Mouse (Mus musculus) liver, embryonic 13.5 days (tissue): ENCODE results near the gene Mdga2. TPM values are rescaled to one million over a fixed set of nuclear protein-coding genes. Genes with fewer than 3 reads are reported as not detected.
A peak's percentile ranks its signal among the peaks of the same experiment; 100 is the strongest.

Experiments
- ATAC-seq: fragments of 200-750 bp; cut with Nextera tagmentation; 2 replicates; pipeline ENCODE4 v1.8.0; 2017; ENCODE audit warnings: low read depth, mild to moderate bottlenecking, moderate number of reproducible peaks, moderate library complexity
- DNase-seq: peaks from one replicate; pipeline ENCODE4 v3.0.0; 2022
- H3K27ac ChIP-seq: fragments of 300-500 bp; sonication (generic); 2 replicates; pipeline ENCODE4 v1.5.1; 2015; ENCODE audit warnings: moderate library complexity, mild to moderate bottlenecking, inconsistent platforms
- H3K27me3 ChIP-seq: fragments of 300-500 bp; sonication (generic); 2 replicates; pipeline ENCODE4 v1.6.1; 2015; ENCODE audit warnings: mild to moderate bottlenecking, inconsistent platforms
- H3K36me3 ChIP-seq: fragments of 300-500 bp; sonication (generic); 2 replicates; pipeline ENCODE4 v1.6.1; 2015; ENCODE audit warnings: mild to moderate bottlenecking, inconsistent platforms
- H3K4me1 ChIP-seq: fragments of 300-500 bp; sonication (generic); replicated peaks from 2 replicates; pipeline ENCODE4 v1.6.1; 2015; ENCODE audit warnings: inconsistent platforms
- H3K4me2 ChIP-seq: fragments of 300-500 bp; sonication (generic); 2 replicates; pipeline ENCODE4 v1.6.1; 2015; ENCODE audit warnings: inconsistent platforms, mild to moderate bottlenecking, moderate library complexity
- H3K4me3 ChIP-seq: fragments of 300-500 bp; sonication (generic); replicated peaks from 2 replicates; pipeline ENCODE4 v1.5.1; 2015; ENCODE audit warnings: mild to moderate bottlenecking, inconsistent platforms
- H3K9ac ChIP-seq: fragments of 300-500 bp; sonication (generic); 2 replicates; pipeline ENCODE4 v1.6.1; 2015; ENCODE audit warnings: mild to moderate bottlenecking, inconsistent platforms
- H3K9me3 ChIP-seq: fragments of 300-500 bp; sonication (generic); replicated peaks from 2 replicates; pipeline ENCODE4 v1.6.1; 2016; ENCODE audit warnings: inconsistent platforms
- WGBS: fragments of 180-500 bp; shearing (Covaris S2); methylation state at CpG from one replicate; pipeline ENCODE4 v1.1.7; 2015; ENCODE audit not compliant: insufficient replicate concordance; 5-methylcytosine and 5-hydroxymethylcytosine counted together
- polyA plus RNA-seq: library from polyadenylated mRNA; unstranded; fragments of >200 nt; fragmentation: Nextera tagmentation; extraction: Ambion mirVana; gene quantifications from 2 replicates; pipeline ENCODE4 v1.2.1, GENCODE M21; 2015

Mdga2 gene
- polyA plus RNA-seq = 0.03 and 0.08 TPM in 2 replicates

DNA sequence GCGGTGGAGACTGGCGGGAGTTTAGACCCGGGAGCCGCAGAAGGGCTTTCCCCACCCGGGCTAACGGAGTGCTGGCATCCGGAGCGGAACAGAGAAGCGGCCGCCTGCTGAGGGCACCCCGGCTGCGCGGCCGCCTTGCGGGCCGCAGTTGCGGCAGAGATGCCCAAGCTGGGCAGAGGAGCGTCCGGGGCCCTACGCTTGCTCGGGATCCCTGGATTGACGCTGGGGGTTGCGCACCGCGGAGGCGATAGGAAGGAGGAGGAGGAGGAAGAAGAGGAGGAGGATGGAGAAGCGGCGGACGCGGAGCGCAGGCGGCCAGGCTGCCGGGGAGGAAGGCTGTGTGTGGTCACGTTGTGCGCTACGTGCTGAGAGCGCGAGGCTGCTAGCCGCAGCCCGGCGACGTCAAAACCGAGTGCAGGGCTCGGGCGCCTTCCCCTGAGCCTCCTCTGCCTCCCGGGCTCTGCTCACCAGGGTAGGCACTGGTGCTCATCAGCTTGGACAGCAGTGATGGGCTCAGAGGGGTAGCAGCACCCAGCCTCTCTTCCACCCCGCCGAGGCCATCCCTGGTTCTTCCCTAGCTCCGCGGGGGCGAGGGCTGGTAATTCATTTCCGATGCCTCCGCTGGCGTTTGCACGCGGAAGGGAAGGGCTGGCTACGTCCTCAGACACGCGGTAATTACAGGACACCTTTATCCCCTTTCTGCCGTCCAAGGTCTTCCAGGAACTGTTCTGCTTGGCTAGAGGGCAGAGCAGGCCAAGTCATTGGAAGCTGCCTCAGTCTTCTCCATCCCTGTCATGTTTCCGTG lies at the start of gene Mdga2:
Gene Mdga2, minus strand, starts transcription at position 329 of the 805 bp plus-strand sequence.
- Histone ChIP-seq H3K9me3 (no peaks in the 10 kb centered on the region), H3K27me3 (peaks cover 47% of the 10 kb centered on the region), H3K4me2 (peak within 1 kb of the TSS; percentile 61), H3K4me3 (peak within 1 kb of the TSS; percentile 42), H3K4me1 (peaks cover 8% of the 10 kb centered on the region), H3K27ac (no peak within 1 kb of the TSS), H3K36me3 (no peaks in the 10 kb centered on the region), H3K9ac (no peak within 1 kb of the TSS)
- no peak for ATAC-seq
- no peak for DNase-seq
- 2% methylated on average over 60 of the region's 61 CpGs for WGBS

DNA sequence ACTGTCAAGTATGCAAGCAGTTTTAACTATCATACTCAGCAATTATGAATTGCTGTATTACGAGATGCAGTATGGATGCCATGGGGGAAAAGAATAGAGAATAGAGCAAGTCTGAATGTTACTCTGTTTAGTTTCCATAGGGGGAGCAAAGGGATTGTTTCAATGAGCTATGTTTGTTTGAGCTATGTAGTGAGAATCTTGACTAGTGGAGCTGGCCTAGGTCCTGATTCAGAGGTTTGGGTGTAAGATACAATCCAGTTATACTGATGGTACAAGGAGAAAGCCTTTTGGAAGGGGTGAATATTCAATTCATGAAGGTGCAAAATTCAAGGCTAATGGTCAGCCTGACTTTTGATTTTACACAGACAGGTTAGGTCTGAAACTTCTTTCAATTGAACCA lies 45.1 kb upstream of the Mdga2 start:
- ATAC-seq (no peak), DNase-seq (no peak)
- Histone ChIP-seq H3K9ac (no peak overlapping the region), H3K4me1 (no peaks in the 10 kb centered on the region), H3K36me3 (no peaks in the 10 kb centered on the region), H3K4me2 (no peak overlapping the region), H3K4me3 (no peak overlapping the region), H3K27me3 (no peaks in the 10 kb centered on the region), H3K27ac (no peak overlapping the region), H3K9me3 (no peaks in the 10 kb centered on the region)
- WGBS = 55% methylated on average over 1 of the region's 1 CpGs

DNA sequence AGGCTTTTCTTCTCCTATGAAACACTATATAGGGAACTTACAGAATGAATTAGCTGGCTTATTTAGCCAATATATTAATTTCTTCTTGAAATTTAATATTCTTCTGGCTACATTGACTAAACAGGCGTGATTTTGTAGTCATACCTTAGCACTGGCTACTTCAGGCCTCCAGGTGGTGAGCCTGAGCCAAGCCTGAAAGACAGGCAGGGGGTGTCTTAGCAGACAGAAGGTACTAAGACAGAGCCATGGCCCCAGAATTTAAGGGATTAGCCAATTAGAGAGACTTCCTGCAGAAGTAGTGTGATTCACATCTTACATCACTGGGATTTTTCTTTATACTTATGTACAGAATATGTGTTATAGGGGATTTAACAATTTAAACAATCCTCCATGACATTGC lies 1.2 kb upstream of the Mdga2 start:
- Histone ChIP-seq H3K27ac (no peak overlapping the region), H3K4me3 (no peak overlapping the region), H3K4me1 (peaks cover 8% of the 10 kb centered on the region), H3K9ac (no peak overlapping the region), H3K4me2 (no peak overlapping the region), H3K36me3 (no peaks in the 10 kb centered on the region), H3K27me3 (peaks cover 47% of the 10 kb centered on the region), H3K9me3 (no peaks in the 10 kb centered on the region)
- ATAC-seq = no peak
- DNase-seq = no peak
- 19% methylated on average over 1 of the region's 1 CpGs for WGBS

DNA sequence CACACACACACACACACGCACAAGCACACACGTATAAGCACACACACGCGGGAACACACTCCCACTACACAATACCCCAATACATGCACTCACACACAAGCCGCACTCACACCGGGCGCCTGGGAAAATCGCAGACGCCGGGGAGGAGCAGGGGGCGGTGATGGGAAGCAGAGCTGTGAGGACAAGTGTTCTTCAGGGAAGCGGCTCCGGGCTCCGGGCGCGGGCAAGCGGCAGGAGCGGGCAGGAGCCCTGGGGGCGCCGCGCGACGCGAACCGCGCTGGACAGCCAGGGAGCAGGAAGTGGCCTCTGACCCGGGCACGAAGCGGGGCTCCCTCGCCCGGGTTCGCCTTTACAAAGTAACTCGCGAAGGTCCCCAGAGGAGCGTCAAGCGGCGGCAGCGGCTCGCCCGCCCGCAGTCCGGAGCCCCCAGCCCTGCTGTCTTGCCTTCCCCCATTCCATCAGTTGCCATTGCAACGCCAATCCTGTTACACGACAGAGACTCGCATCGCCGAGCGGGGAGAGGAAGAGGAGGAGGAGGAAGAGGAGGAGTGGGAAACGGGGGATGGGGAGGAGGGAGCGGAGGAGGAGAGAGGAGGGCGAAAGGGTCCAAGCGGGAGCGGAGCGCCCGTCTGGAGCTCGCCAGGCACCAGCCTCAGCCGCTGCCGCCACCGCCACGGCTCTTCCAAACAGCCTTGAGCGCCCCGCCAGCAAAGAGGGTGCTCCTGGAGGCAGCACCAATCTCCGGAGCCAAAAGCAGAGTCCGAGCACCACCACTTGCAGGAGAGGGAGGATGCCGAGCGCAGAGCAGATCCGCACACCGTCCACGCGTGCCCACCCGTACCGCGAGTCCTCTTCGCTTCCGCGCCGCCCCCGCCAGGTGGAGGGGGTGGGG lies 774 bp downstream of the Mdga2 start:
- peaks cover 8% of the 10 kb centered on the region for H3K4me1 ChIP-seq
- ATAC-seq (peak; percentile 15; the same call in 1 of the 2 replicates), DNase-seq (no peak)
- peak overlapping the region; percentile 42 for H3K4me3 ChIP-seq
- under 1% methylated on average over 76 of the region's 78 CpGs for WGBS
- H3K27ac ChIP-seq = no peak overlapping the region
- peaks cover 47% of the 10 kb centered on the region for H3K27me3 ChIP-seq
- no peak overlapping the region for H3K9ac ChIP-seq
- peak overlapping the region; percentile 61 for H3K4me2 ChIP-seq
- H3K36me3 ChIP-seq = no peaks in the 10 kb centered on the region
- H3K9me3 ChIP-seq = no peaks in the 10 kb centered on the region

DNA sequence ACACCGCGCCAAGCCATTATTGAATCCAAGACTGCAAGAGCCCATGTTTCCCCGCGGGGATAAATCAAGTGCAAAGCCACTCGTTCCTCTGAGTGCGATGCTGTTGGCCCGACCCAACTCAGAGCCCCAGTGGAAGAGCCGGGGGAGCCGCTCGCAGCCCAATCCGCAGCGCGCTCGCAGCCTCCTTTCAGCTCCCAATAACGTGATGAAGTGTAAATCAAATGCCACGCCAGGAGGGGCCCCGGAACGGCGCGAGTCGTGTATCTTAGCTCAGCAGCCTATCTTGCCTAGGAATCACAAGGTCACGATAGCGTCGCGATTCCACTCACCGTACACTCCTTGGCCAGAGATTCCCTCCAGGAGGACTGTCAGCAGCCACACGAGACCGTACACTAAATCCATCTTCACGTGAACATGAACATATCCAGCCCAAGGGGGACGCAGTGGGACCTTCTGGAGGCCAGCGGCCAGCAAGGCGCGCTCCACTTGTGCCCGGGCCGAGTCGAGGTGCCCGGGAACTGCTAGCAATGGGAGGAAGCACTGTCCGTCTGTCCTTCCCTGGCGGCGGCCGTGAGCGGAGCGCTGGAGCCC lies 1.6 kb downstream of the Mdga2 start:
- WGBS = 2% methylated on average over 43 of the region's 43 CpGs
- Histone ChIP-seq H3K9me3 (no peaks in the 10 kb centered on the region), H3K9ac (no peak overlapping the region), H3K27me3 (peaks cover 47% of the 10 kb centered on the region), H3K4me3 (0 out of 2 replicates have a peak overlapping the region, but pooled peaks have one; percentile 16), H3K36me3 (no peaks in the 10 kb centered on the region), H3K4me2 (peak overlapping the region; percentile 61), H3K27ac (no peak overlapping the region), H3K4me1 (peaks cover 8% of the 10 kb centered on the region)
- ATAC-seq (no peak), DNase-seq (no peak)

DNA sequence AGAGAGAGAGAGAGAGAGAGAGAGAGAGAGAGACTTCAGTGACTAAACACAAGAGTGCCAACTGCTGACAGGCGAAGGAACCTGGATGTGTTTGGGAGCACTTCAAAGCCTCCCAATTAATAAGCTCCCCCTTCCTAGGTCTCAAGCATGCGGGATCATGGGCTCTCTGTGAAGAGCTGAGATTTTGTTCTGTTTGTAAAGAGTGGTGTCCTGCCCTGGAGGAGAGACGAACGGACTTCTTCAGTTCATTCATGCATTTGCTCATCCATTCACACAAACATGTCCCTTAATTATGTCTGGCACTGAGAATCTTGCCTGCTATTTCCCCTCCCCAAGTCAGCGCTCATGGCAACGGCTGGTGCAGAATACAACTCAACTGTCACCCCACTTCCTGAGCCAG lies 2.3 kb downstream of the Mdga2 start:
- no peak overlapping the region for H3K4me2 ChIP-seq
- H3K9me3 ChIP-seq = no peaks in the 10 kb centered on the region
- H3K27ac ChIP-seq = no peak overlapping the region
- 4% methylated on average over 6 of the region's 6 CpGs for WGBS
- no peaks in the 10 kb centered on the region for H3K36me3 ChIP-seq
- DNase-seq = no peak
- no peak overlapping the region for H3K9ac ChIP-seq
- no peak overlapping the region for H3K4me3 ChIP-seq
- H3K4me1 ChIP-seq = peaks cover 8% of the 10 kb centered on the region
- ATAC-seq = no peak
- peaks cover 47% of the 10 kb centered on the region for H3K27me3 ChIP-seq

DNA sequence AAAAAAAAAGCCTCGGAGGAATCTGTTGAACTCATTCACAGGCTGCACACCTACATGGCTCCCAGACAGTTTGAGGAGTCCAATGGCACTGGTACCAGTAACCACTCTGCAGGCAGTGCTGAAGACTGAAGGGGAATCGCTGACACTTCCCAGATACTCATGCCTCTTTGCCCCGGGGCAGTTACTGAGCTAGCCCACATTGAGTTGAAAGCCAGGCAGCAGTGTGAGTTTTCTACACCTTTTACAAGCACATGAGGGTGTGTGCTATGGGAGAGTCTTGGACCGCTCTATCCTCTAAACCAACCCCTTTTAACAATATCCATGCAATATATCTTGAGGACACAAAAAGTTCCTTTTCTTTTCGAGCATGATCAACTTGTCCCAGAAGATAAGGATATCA lies 2.8 kb downstream of the Mdga2 start:
- DNase-seq (no peak), ATAC-seq (no peak)
- Histone ChIP-seq H3K27me3 (peaks cover 47% of the 10 kb centered on the region), H3K9me3 (no peaks in the 10 kb centered on the region), H3K4me2 (no peak overlapping the region), H3K4me3 (no peak overlapping the region), H3K4me1 (peaks cover 8% of the 10 kb centered on the region), H3K36me3 (no peaks in the 10 kb centered on the region), H3K9ac (no peak overlapping the region), H3K27ac (no peak overlapping the region)
- WGBS = 22% methylated on average over 5 of the region's 5 CpGs

DNA sequence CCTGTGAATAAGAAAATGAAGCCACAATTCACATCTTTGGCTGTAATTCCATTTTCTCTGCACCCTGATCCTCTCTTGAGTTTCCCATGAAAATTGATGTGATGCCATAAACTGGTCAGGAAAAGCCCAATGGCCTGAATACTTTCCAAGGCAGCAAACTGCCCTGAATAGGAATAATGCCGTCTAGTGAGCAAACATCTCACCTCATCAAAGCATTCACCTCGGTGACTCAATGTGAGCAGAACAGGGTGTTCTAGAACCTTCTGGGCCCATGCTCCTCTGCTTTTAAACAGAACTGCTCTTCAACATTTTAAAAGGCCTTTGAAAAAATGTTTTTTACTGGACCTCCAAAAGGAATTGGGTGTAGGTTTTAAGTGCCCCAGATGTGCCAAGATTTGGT lies 9.5 kb downstream of the Mdga2 start:
- Histone ChIP-seq H3K9me3 (no peaks in the 10 kb centered on the region), H3K36me3 (no peaks in the 10 kb centered on the region), H3K4me3 (no peak overlapping the region), H3K4me1 (no peaks in the 10 kb centered on the region), H3K27ac (no peak overlapping the region), H3K27me3 (no peaks in the 10 kb centered on the region), H3K4me2 (no peak overlapping the region), H3K9ac (no peak overlapping the region)
- DNase-seq (no peak), ATAC-seq (no peak)
- WGBS = 52% methylated on average over 2 of the region's 2 CpGs

DNA sequence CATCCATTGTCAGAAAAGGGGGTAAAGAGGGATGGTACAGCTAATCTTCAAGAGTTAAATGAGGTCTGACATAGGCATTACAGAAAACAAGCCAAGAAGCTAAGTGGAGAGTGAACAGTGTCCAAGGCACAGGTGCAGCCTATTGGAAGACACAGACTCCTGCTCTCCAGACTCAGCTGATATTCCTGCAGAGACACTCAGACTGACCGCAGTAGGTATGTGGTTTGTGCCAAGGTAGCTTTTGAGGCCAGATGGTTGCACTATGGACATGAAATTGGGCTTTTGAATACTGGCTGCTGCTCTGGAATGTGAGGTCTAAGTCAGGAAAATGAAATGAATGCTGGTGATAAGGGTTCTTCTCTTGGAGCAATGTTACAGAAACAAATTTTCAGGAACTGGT lies 44.2 kb downstream of the Mdga2 start:
- Histone ChIP-seq H3K9me3 (no peaks in the 10 kb centered on the region), H3K4me1 (no peaks in the 10 kb centered on the region), H3K27ac (no peak overlapping the region), H3K27me3 (no peaks in the 10 kb centered on the region), H3K4me3 (no peak overlapping the region), H3K4me2 (no peak overlapping the region), H3K36me3 (no peaks in the 10 kb centered on the region), H3K9ac (no peak overlapping the region)
- WGBS = 56% methylated on average over 1 of the region's 1 CpGs
- DNase-seq (no peak), ATAC-seq (no peak)

DNA sequence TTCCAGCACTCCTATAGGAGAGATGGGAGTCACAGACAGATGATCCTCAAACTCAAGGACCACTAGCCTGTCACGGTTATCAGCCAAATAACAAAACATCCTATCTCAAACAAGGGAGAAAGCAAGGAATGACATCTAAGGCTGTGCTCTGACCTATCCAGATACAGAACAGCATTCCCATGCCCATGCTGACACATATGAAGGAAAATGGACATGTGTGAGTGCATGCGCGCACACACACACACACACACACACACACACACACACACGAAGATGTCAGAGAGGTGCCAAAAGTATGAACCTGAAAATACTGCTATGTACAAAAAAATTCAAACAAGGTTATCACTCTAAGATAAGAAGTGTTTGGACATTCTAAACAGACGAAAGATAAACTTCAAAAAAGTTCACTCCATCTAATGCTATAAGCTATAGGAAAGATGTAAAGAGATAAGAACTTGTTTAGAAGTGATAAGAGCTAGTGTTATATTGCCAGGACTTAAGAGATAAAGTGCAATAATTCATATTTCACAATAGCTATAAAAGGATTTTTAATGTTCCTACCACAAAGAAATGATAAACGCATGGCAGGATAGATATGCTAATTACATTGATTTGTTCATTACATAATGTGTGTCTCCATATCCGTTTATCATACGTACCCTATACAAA lies 65.6 kb downstream of the Mdga2 start:
- DNase-seq = no peak
- Histone ChIP-seq H3K27me3 (no peaks in the 10 kb centered on the region), H3K4me3 (no peak overlapping the region), H3K36me3 (no peaks in the 10 kb centered on the region), H3K9me3 (no peaks in the 10 kb centered on the region), H3K9ac (no peak overlapping the region), H3K4me1 (no peaks in the 10 kb centered on the region), H3K27ac (no peak overlapping the region), H3K4me2 (no peak overlapping the region)
- WGBS = 70% methylated on average over 8 of the region's 8 CpGs
- ATAC-seq = no peak

DNA sequence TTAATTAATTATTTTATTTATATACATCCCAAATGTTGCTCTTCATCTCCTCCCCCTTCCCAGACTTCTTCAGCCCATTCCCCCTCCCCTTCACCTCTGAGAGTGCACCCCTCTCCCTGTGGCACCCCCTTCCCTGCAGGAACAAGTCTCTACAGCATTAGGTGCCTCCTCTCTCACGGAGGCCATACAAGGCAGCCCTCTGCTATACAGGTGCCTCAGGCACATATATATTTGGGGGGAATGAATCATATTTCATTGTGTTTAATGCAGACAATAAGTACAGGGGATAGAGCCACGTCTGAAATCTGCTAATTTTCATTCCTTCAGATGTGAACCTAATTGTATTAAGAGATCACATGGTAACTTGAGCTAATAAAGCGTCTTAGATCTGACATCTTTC lies 69.3 kb downstream of the Mdga2 start:
- no peaks in the 10 kb centered on the region for H3K9me3 ChIP-seq
- no peaks in the 10 kb centered on the region for H3K27me3 ChIP-seq
- H3K36me3 ChIP-seq = no peaks in the 10 kb centered on the region
- ATAC-seq = no peak
- H3K4me3 ChIP-seq = no peak overlapping the region
- H3K9ac ChIP-seq = no peak overlapping the region
- H3K4me2 ChIP-seq = no peak overlapping the region
- DNase-seq = no peak
- WGBS = 34% methylated on average over 3 of the region's 3 CpGs
- H3K27ac ChIP-seq = no peak overlapping the region
- no peaks in the 10 kb centered on the region for H3K4me1 ChIP-seq
